Mouse (Mus musculus): ENCODE results near the gene Fibp.

DNA sequence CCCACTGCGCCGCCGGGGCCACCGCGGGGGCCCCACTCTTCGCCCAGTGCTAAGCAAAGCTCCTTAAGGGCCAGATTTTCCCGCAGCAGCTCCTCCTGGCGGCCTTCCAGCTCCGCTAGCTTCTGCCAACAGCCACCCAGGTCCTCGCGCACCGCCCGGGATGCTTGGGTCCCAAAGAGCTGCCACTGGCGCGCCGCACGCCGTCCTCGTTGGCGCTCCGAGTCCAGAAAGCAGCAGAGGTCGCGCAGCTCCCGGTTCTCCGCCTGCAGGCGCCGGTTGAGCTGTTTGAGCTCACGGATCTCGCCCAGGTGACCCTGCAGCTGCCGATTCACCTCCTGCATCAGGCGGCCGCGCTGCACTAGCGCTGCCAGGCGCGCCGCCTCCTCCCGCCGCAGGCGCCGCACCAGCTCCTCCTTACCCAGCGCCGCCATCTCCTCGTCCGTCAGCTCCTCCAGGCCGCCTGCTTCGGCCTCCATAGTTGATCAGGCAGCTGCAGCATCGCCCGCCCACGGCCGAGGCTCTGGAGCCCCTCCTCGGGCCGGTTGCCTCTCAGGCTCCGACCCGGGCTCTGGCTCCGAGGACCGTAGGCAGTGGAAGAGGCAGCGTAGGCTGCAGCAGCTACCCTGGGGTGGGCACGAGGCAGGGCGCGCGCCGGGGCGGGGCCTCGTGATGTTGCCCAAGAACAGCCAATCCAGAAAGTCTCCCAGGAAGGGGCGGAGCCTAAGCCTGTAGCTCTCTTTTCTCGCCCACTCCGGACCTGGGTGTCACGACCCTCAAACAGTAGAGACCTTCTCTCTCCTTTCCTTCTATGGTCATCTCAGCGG lies 3.3 kb upstream of the Fibp start:
- TF ChIP-seq POLR2A (IDR thresholded peaks at IDR 0.05; ENCODE audit: low read depth, low read length) = peak; percentile 95
- no peak for TF ChIP-seq CTCF (IDR thresholded peaks at IDR 0.05; ENCODE audit: borderline replicate concordance, insufficient read depth, low read length)
